Mouse (Mus musculus): ENCODE data around the gene Zranb1. TPM values are rescaled to one million over a fixed set of nuclear protein-coding genes. Genes with fewer than 3 reads are reported as not detected.
A peak's percentile ranks its signal among the peaks of the same experiment; 100 is the strongest.

Zranb1 gene
- total RNA-seq, 1 experiment from 2014 or later: 30.4 TPM

DNA sequence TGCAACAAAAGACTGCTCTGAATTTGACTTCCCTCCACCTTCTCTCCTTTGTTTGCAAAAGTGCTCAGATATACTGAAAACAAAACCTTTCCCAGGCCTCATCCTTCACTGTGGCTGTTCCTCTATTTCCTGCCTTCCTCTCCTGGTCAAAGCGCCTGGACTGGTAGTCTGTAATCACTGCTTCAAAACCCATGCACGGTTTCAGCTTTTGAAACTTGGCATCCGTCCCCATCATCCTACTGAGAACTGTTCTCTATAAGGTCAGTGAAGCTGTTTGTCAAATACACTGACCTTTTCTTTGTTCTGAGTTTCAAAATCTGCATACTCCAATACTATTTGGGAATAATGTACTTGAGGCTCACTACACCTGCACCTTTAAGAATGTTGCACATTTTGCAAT, 3.7 kb upstream of the Zranb1 start:
- peak; percentile 64 for DNase-seq

DNA sequence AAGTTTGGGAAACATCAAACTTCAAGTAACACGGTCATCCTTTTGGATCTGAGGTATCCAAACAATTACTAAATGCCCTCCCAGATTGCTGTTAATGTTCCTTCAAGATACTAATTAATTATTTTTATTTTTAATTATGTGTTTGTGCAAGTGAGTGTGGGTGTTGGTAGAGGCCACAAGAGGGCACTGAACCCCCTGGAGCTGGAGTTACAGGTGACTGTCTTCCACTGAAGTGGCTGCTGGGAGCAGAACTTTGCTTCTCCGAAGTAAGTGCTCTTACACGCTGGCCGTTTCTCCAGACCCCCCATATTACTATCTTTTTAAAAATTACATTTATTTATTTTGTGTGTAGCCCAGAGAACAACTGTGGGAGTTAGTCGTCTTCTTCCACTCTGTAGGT, 887 bp upstream of the Zranb1 start:
- DNase-seq: no peak

DNA sequence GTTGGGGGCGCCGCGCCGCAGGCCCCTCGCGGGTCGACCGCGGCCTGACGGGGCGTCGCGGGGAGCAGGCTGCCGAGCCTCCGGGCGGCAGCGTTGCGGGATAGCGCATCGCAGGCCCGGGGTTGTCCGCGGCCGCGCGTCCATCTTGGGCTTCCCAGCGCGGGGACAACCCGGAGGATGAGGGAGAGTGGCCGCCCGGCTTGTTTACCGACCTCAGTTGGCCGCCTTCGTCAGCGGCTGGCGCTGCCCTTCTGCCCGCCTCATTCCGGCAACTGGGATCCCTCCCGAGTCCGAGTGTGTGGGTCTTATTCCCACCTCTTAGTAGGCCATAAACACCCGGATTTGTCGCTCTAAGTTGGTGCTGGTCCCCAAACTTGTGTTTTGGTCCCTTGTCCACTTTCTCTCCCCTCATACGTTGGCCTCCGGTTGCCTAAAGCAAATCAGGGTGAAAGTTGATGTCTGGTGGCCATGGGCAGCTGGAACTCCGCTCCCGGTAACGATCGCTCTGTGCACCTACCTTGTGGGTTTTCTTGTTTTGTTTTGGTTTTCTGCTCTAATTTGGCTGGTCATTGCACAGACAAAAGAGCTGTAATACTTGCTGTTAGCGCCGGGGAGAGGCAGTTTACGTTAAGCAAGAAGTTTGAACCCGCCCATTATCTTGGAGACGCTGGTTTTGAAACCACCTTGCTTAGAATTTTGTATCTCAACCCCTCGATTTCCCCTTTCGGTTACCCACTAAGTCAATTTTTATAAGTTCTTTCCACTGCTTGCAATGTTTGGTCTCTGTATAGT, 814 bp downstream of the Zranb1 start:
- peak; percentile 74 for DNase-seq

DNA sequence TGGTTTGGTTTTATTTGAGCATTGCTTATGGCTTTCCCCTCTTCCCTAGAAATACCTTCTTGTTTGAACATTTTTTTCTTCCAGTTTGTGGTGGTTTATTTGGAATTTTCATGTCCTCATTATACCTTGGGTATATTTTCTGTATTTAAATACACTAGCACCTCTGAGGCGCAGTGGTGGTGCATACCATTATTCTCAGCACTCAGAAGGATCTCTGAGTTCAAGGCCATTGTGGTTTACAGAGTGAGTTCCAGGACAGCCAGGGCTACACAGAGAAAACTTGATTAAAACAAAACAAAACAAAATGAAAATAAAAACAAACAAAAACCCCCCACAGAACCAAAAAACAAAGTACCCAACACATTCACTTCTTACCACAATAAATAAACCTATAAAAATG, 2.4 kb downstream of the Zranb1 start:
- no peak for DNase-seq

DNA sequence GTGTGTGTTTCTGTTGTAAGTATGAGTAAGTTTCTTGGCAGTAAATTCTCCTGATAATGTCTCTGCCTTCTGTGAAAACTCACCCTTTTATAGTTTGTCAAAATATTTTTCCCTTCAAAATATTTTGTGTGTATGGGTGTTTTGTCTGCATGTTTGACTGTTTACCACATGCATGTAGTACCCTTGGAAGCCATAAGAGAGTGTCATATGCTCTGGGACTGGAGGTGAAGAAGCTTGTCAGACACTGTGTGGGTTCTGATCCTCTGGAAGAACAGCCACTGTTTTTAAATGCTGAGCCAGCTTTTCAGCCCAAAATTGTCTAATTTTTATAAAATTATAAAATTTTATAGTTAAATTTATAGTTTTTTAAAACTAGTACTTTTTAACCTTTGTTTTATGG, 3.8 kb downstream of the Zranb1 start:
- no peak for DNase-seq

DNA sequence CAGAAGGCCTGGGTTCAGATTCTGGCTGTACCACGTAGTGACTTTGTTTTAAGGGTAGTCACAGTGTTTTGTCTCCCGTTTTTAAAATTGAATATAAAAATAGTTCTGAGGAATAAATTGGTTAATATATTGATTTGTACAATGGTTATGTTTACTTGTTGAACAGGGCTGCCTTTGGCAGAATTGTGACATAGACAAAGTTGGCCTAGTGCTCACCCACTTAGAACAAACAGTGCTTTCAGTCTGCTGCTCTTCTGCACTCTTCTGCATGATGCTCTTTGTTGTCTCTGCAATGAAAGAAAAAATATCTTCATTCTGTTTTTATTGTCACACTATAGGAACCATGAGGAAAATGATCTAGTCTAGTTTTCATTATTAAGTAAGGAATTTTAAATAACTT, 8.2 kb downstream of the Zranb1 start:
- no peak for DNase-seq

DNA sequence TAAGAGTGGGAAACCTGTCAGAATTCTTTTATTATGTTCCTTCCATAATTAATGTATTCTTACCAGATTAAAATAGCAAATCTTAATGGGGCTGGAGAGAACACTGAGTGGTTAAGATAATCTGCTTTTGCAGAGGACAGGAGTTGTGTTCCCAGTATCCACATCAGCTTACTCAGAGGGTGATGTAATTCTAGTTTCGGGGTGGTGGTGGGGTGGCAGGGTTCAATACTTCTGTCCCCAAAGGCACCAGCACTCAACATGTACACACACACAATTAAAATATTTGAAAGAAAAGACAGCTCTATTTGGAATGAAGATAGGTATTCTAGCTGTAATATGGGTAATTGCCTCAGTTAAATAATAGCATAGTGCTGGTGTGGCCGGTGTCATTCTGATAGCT, 9.6 kb downstream of the Zranb1 start:
- DNase-seq: no peak

DNA sequence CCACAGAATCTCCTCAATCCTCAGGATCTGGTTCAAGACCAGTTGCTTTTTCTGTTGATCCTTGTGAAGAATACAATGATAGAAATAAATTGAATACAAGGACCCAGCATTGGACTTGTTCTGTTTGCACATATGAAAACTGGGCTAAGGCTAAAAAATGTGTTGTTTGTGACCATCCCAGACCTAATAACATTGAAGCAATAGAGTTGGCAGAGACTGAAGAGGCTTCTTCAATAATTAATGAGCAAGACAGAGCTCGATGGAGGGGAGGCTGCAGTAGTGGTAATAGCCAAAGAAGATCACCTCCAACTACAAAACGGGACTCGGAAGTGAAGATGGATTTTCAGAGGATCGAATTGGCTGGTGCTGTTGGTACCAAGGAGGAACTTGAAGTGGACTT, 19.0 kb downstream of the Zranb1 start:
- no peak for DNase-seq

DNA sequence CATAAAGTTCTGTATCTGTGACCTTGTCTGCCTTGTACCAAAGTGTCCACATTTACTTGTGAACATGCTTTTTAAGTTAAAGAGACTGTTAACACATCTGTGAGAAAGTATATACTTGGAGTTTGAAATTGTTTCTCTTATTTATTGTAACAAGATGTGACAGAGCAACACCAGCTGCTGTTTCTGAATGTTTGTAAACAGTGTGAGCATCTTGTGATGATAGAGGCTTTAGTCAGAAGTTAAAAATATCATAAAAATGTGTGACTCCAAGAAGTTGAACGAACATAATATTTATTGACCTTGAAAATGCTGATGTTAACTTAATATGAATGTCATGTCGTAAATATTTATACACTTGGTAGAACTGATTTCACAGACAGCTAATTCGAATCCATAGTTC, 19.7 kb downstream of the Zranb1 start:
- no peak for DNase-seq

DNA sequence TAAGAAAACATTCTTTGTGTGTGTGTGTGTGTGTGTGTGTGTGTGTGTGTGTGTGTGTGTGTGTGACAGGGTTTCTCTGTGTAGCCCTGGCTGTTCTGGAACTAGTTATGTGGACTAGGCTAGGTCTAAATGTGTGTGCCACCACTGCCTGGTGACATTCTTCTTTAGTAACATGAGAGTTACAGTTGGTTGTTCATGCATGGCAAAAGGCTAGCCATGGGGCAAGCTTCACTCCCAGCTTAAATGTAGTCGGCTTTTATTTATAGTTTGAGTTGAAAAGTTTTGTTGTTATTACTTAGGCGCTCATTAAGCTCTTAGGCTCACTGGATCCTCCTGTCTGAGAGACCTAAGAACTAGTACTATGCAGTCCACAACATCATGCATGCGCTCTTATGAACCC, 33.5 kb downstream of the Zranb1 start:
- DNase-seq: no peak

DNA sequence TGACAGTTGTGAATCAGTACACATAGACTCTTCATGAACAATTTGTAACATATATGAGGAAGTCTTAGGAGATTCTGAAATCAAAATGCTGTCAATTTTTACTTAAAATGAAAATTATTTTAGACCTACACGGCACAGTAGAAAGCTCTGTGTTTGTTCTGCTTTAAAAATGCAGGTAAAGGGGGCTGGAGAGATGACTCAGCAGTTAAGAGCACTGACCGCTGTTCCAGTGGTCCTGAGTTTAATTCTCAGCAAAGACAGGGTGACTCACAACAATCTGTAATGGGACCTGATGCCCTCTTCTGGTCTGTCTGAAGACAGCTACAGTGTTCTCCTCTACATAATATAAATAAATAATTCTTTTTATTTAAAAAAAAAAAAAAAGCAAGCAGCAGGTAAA, 34.8 kb downstream of the Zranb1 start:
- DNase-seq: no peak

DNA sequence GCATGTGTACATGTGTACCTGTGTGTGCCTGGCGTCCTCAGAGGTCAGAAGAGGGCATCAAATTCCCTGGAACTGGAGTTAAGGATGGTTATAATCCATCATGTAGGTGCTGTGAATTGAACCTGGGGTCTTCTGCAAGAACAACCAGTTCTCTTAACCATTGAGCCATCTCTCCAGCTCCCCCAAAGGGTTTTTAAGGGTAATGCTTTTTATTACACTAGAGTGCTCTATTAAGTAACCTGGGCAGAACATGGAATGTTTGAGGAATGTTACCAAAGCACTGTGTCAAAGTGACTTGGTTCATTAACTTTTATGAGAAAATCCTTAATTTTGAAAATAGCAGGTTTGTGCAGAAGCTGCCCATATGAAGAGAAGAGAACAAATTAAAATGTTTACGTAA, 41.1 kb downstream of the Zranb1 start:
- no peak for DNase-seq

DNA sequence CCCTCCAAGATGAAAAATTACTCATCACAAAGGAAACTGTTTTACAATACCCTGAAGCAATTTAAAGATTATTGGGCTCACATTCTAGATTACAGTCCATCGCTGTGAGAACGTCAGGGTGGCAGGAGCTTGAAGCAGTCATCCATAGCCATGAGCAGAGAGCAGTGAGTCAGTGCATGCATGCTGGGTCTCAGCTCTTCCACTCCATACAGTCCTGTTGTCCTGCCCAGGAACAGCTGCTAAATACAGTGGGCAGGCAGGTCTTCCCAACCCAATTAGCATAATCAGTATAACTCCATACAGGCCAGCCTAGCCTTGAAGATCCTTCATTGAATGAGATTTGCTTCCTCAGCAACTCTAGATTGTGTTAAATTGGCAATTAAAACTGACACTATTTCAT, 45.1 kb downstream of the Zranb1 start:
- DNase-seq: no peak

DNA sequence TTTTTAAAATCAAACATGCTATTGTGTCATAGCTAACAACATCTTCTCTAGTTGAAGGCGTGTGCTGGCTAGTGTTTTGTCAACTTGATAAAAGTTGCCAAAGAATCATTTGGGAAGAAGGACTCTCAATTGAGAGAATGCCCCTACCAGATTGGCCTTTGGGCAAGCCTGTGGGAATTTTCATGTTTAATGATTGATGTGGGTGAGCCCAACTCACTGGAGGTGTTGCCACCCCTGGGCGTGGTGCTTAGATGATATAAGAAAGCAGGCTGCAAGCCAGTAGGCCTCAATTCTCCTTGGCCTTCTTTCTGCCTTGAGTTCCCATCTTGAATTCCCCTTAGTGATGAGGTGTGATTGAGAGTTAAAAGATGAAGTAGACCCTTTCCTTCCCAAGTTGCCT, 47.0 kb downstream of the Zranb1 start:
- DNase-seq: no peak

DNA sequence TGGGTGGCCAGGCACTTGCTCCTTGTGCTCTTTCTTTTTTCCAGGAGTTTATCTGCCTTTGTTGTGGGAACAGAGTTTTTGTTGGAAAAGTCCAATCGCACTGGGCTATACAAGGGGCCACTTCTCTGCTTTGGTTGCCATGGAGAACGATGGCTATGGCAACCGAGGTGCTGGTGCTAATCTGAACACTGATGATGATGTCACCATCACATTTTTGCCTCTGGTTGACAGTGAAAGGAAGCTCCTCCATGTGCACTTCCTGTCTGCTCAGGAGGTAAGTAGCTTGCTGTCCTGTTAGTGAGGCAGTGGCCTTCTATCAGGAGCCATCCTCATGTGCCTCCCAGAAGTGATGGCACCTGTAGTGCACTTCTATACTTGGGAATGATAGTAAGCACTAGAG, 51.7 kb downstream of the Zranb1 start:
- DNase-seq: no peak

DNA sequence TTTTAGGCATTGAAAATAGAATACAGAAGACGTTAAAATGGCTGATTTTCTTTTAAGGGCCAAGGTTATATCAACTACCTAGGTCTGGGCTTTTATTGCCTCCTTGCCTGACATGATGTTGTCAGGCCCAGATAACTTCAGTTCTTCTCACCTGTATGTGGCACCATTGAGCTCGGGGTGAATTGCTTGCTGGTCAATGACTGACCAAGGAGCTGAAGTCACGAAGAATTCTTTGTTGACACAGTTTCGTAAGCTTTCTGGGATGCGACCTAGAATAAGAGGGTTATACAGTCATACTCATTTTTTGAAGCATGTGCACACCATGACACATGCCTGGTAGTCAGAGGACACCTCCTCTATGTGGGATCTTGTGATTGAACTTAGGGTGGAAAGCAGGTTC, 58.9 kb downstream of the Zranb1 start:
- no peak for DNase-seq

DNA sequence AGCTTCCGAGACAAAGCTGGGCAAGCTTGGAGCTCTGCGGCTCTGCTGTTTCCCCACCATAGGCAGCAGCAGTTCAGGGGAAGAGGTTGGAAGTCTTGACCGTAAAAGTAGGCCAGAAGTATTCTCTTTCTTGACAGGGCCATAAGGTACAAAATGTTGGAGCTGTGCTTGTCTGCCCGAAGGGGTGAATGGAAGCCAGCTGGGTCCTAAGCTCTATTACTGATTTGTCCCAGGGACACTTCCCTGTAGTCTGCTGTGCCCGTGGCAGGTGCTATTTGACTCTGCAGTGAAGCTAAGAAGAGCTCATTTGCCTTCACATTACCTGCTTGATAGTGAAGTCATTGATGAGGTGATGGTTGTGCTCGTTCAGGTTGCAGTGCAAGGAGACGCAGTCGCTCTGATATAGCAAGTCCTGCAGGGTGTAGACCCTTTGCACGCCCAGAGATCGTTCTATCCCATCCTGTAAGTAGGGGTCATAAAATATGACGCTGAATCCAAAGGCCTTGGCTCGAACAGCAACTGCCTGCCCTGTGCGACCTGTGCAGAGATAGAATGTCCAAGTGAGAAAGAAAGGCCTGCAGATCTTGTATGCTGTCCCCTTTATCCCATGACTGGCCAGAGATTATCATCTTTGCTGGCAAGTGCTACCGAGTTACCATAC, 60.4 kb downstream of the Zranb1 start:
- no peak for DNase-seq

DNA sequence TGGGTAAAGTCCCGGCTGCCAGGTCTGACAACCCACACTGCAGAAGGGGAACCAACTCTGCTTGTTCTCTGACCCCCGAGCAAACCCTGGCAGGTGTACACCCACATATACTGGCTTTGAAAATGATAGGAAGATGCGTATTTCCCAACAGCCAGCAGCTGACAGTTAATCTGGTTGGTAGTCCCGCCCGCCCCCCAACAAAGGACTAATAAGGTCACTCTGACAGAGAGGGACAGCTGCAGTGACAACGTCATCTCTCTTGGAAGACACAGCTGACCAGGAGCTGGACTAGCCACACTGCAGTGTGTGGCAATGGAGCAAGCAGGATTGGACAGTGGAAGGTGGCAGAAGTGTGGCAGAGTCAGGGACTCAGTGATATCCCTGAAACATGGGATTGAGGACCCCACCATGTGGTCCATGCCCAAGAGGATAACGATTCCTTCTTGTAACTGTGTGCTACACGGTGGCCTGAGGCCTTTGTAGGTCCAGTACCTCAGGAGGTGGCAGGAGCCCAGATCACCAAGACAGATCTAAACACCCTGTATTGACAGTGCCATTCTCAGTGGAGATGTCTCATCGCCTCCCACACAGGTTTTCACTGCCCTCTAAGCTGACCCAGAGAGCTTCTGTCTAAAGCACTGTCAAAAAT, 62.1 kb downstream of the Zranb1 start:
- DNase-seq: no peak

DNA sequence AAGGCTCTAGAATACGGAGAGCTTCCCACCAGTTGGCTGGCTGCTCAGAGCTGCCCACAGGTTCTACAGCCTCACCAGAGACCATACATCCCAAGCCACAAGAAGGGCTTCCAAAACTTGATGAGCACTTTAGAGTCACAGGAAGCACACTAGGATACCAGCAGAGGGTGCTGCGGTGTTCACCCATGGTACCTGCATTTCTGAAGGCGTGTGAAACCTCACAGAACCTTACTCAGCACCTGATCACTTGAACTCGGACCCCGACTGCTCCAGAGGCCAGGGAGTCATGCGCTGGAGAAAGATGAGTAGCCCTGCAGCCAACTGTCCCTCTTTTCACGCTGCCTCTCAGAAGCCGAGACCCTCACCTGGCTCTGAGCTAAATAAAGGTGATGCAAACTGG, 63.2 kb downstream of the Zranb1 start:
- no peak for DNase-seq

DNA sequence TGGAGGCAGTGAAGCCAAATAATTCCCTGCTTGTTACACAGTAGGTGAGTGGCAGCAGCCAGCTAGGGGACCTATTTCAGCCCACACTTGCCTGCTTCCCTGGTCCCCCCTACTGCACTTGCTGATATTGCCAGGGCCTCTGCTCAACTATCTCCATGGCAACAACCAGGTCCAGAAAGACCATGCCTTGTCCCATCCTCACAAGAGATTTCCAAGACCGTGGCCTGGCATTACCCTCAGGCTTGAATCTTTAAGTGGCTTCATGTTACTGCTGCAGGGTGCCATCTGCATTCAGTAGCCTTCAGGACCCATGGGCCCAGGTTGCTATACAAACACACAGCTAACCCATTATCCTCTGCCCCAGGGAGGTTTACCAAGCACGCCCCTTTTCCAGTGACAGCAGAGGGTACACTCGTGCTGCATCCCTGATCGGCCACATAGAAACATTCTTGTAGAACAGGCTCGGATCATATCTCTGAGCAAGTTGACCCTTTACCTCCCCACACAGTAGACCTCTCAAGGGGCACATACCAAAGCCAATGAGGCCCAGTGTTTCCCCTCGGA, 63.8 kb downstream of the Zranb1 start:
- no peak for DNase-seq

DNA sequence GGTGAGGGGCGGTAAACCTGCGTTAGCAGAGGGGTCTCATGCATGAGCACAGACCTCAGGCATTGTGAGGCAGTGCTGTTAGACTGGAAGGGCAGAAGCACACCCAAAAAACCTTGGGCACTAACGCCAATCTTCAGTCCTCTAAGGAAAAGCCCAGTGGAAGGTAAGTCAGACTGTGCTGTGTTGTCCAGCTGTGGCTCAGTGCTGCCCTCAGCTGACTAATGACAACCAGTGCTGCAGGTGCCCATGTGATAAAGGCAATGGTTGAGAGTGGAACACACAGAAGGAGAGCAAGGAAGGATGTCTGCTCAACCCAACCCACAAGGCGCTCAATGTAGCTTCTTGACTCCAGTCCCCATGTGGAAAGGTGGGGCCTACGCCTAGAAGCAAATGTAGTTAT, 65.4 kb downstream of the Zranb1 start:
- peak; percentile 70 for DNase-seq

DNA sequence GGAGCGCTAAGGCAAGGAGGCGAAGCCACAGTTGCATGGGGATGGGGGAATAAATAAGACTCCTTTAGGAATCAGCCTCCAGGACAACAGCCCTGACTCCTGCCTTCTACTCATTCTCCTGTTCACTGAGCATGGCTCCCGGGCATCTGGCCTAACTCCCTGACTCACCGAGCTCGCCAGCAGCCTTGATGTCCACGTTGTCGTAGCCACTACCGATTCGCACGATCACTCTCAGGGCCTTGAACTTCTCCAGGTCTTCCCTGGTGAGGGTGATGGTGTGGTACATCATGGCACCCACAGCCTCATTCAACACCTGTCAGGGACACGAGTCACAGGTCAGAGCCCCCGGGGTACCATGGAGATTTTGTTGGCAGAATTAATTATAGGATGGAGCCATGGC, 67.7 kb downstream of the Zranb1 start:
- peak; percentile 84 for DNase-seq

DNA sequence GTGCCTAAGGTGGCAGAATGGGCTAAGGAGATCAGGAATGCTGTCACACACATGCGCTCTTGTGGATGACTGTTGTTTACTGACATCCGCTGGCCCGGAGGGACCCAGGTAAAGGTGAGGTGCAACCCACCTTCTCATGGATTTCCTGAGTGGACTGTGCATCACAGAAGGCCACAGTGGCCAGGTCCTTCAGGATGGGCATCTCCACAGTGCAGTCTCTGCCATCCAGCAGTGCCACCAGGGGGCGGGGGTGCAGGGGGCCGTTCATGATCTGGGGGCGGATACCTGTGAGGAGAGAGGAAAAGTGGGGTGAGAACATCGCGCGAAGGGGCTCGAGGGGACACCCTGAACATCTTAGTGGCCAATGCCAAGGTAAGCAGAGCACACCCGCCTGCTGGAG, 68.1 kb downstream of the Zranb1 start:
- DNase-seq: no peak

All from adrenal gland, postnatal 14 days (tissue).